Mouse (Mus musculus) gastrocnemius, adult 2 months (tissue): ENCODE data around the gene Acta1. TPM values are rescaled to one million over a fixed set of nuclear protein-coding genes. Genes with fewer than 3 reads are reported as not detected.

ENCODE experiments used
- DNase-seq: peaks from one replicate; pipeline ENCODE4 v3.0.0; 2022
- H3K27ac ChIP-seq: fragments of 200-600 bp; 2 replicates; pipeline ENCODE4 v1.8.1; 2022; ENCODE audit warnings: mild to moderate bottlenecking
- H3K4me3 ChIP-seq: fragments of 200-600 bp; 2 replicates; pipeline ENCODE4 v1.8.1; 2022; ENCODE audit warnings: mild to moderate bottlenecking, moderate library complexity
- CTCF ChIP-seq: fragments of 200-600 bp; IDR thresholded peaks from 2 replicates; pipeline ENCODE4 v1.8.1; 2022; ENCODE audit warnings: antibody characterized with exemption, mild to moderate bottlenecking, moderate library complexity
- intact Hi-C: fragments of 180-260 bp; cut with DNase I; formaldehyde crosslinking; loops from one replicate; pipeline ENCODE4 v1.15.1; 2025
- total RNA-seq, 2 experiments: library from RNA; stranded (reverse); gene quantifications; 2 replicates each; pipeline ENCODE4 v1.2.3; 2021

The Acta1 gene
- total RNA-seq, 2 experiments from 2014 or later = 45,578 to 47,175 TPM

- peak overlapping the region; percentile 98 for H3K27ac ChIP-seq
Observed at GRCm38 (mm10) chr8:123895230-123895629, 679 bp upstream of the Acta1 start.

DNA sequence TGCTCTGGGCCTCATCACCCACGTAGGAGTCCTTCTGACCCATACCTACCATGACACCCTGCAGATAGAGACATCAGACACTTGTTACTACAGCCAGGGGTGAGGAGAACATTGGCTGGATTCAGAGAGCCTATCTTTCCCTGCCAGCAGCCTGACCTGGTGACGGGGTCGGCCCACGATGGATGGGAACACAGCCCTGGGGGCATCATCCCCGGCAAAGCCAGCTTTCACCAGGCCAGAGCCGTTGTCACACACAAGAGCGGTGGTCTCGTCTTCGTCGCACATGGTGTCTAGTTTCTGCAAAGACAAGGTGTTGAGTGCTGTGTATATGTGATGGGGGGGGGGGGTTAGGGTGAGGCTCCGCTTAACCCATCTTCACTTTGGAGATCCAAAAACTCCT lies 1.1 kb downstream of the Acta1 start:
- TF ChIP-seq CTCF = no peak
- intact Hi-C loops = no loop called here
- Histone ChIP-seq H3K27ac (peak overlapping the region; percentile 98), H3K4me3 (peak overlapping the region; percentile 83)
- peak; percentile 60 for DNase-seq

More at GRCm38 (mm10) chr8:123895230-123895629, 679 bp upstream of the Acta1 start:
- intact Hi-C loops = loop anchor here (1.0 kb wide), 1 partner anchor 23 kb away; no protein-coding TSS in a partner anchor
- peak overlapping the region; percentile 83 for H3K4me3 ChIP-seq
- no peak for TF ChIP-seq CTCF
- DNase-seq = peak; percentile 85

- intact Hi-C loops = no loop called here
- peak; percentile 60 for DNase-seq
- peak; percentile 26; the same call in 1 of the 2 replicates for TF ChIP-seq CTCF
- peak overlapping the region; percentile 98 for H3K27ac ChIP-seq
- H3K4me3 ChIP-seq = peak overlapping the region; percentile 83
Observed at GRCm38 (mm10) chr8:123892586-123893155, 1.9 kb downstream of the Acta1 start.

DNA sequence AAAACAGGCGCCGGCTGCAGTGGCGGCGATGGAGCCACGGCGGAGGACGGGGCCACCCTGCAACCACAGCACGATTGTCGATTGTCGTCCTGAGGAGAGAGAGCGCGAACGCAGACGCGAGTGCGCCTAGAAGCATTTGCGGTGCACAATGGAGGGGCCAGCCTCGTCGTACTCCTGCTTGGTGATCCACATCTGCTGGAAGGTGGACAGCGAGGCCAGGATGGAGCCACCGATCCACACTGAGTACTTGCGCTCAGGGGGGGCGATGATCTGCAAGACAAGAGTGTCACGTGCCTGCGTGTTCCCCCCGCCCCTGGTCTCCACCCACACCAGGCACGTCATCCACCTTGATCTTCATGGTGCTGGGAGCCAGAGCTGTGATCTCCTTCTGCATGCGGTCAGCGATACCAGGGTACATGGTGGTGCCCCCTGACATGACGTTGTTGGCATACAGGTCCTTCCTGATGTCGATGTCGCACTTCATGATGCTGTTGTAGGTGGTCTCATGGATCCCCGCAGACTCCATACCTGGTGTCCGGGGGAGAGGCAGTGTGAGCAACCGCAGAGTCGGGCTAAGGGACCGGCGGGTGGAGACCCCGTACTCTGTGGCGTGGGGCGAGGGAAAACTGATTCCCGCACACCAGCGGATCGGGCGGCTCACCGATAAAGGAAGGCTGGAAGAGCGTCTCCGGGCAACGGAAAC lies 2.5 kb downstream of the Acta1 start:
- TF ChIP-seq CTCF = no peak
- DNase-seq = peak; percentile 70
- intact Hi-C loops = no loop called here
- peak overlapping the region; percentile 98 for H3K27ac ChIP-seq
- H3K4me3 ChIP-seq = peak overlapping the region; percentile 83

DNA sequence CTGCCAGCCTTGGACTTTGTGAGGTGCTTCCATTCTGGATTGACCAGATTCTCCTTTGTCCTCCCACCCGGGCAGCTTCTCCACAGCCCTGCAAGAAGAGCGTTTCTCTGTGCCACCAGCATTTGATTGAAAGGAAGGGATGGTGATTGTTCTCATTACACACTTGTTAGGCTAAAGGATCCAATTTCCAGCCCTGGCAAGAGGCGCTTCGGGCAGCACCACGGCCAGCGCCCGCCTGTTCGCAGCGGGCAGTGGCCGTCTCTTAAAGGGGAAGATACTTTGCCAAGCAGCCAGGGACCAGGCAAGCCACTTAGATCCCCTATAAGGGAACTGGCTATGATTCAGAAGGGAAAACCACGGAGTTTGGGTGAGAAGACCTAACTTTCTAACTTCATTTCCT lies 3.3 kb downstream of the Acta1 start:
- TF ChIP-seq CTCF = no peak
- H3K27ac ChIP-seq = peak overlapping the region; percentile 98
- peak; percentile 83 for DNase-seq
- intact Hi-C loops = no loop called here
- H3K4me3 ChIP-seq = peak overlapping the region; percentile 83

- Histone ChIP-seq H3K27ac (no peak overlapping the region), H3K4me3 (no peak overlapping the region)
- no peak for TF ChIP-seq CTCF
- DNase-seq = peak; percentile 50
- intact Hi-C loops = no loop called here
Observed at GRCm38 (mm10) chr8:123889797-123890196, 4.8 kb downstream of the Acta1 start.

GRCm38 (mm10) chr8:123887956-123888355 lies 6.6 kb downstream of the Acta1 start:
- no peak for DNase-seq
- Histone ChIP-seq H3K4me3 (no peak overlapping the region), H3K27ac (no peak overlapping the region)
- intact Hi-C loops = no loop called here
- no peak for TF ChIP-seq CTCF

- H3K4me3 ChIP-seq = no peak overlapping the region
- DNase-seq = no peak
- TF ChIP-seq CTCF = no peak
- intact Hi-C loops = no loop called here
- 0 out of 2 replicates have a peak overlapping the region, but pooled peaks have one; percentile 5 for H3K27ac ChIP-seq
Observed at GRCm38 (mm10) chr8:123887163-123887562, 7.4 kb downstream of the Acta1 start.

GRCm38 (mm10) chr8:123884721-123885565 lies 9.6 kb downstream of the Acta1 start:
- TF ChIP-seq CTCF = no peak
- H3K4me3 ChIP-seq = peak overlapping the region; percentile 61
- peak; percentile 74 for DNase-seq
- H3K27ac ChIP-seq = peak overlapping the region; percentile 94
- intact Hi-C loops = no loop called here

- DNase-seq = peak; percentile 93
- intact Hi-C loops = no loop called here
- TF ChIP-seq CTCF = peak; percentile 23; the same call in 1 of the 2 replicates
- peak overlapping the region; percentile 70 for H3K4me3 ChIP-seq
- H3K27ac ChIP-seq = peak overlapping the region; percentile 94
Observed at GRCm38 (mm10) chr8:123883094-123883493, 11.5 kb downstream of the Acta1 start.

DNA sequence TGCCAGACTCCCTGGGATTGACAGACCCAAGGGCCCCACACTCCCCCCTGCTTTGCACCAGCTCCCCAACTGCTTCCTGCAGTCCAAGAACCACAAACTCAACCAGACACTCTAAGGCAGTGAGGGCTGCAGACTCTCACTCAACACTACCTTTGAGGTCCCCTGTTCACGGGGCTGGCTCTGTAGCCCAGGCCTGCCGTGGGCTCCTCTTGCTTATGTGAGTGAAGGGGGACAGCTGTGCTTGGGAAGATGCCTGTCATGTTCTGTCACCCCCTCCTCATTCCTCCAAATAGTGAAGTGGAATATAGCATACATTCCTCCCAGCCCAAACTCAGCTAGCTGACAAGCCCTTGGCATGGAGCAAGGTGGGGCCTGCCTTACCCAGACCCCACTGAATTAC lies 12.1 kb downstream of the Acta1 start:
- no peak for TF ChIP-seq CTCF
- DNase-seq = peak; percentile 55
- intact Hi-C loops = no loop called here
- peak overlapping the region; percentile 94 for H3K27ac ChIP-seq
- peak overlapping the region; percentile 70 for H3K4me3 ChIP-seq

DNA sequence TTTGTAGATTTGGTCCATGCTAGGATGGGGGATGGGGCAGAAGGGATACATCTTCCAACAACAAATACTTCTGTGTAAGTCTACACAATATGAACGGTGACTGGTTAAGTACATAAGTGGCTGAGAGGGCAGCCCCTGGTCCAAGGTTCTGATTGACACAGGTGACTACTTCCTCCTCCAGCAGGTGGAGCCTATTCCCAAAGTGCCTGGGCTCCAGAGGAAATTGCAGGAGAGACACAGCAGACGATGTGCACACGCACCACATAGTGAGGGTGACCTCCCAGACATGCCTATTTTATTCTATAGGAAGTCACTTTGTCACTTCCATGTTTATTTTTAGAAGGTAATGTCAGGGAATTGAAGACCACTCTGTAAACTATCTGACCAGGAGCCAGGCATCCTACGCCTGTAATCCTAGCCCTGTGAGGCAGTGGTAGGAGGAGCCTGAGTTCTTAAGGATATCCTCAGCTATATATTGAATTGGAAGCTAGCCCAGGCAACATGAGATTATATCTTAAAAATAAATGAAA lies 13.7 kb downstream of the Acta1 start:
- peak; percentile 51 for TF ChIP-seq CTCF
- Histone ChIP-seq H3K27ac (peak overlapping the region; percentile 94), H3K4me3 (peak overlapping the region; percentile 70)
- intact Hi-C loops = no loop called here
- DNase-seq = no peak
